Mouse (Mus musculus) CH12.LX (cell line): ENCODE results near the gene Tnrc6b. TPM values are rescaled to one million over a fixed set of nuclear protein-coding genes. Genes with fewer than 3 reads are reported as not detected.

Experiments
- DNase-seq: peaks from one replicate; pipeline ENCODE4 v3.0.0-alpha.2; 2013; ENCODE audit errors: extremely low read depth
- H3K27ac ChIP-seq: 2 replicates; pipeline ENCODE4 v1.5.1; 2012; ENCODE audit warnings: low read depth, mild to moderate bottlenecking, control low read depth, moderate library complexity; ENCODE audit not compliant: insufficient read depth
- H3K27me3 ChIP-seq: replicated peaks from 2 replicates; pipeline ENCODE3; 2012; ENCODE audit warnings: inconsistent platforms
- H3K36me3 ChIP-seq, 2 experiments: replicated peaks in 1 of 2; 2 replicates each; pipeline versions ENCODE3 to v1.6.1; 2012; ENCODE audit warnings: inconsistent platforms in 1 of 2, low read length in 1 of 2, mild to moderate bottlenecking in 1 of 2, mixed read lengths in 1 of 2, moderate library complexity in 1 of 2; ENCODE audit not compliant: control insufficient read depth in 1 of 2, insufficient read depth in 1 of 2
- H3K4me1 ChIP-seq, 2 experiments: 2 replicates each; pipeline ENCODE4 v1.6.1; 2012; ENCODE audit warnings: inconsistent platforms in 1 of 2, moderate library complexity in 1 of 2; ENCODE audit not compliant: insufficient read depth in 2 of 2, control insufficient read depth in 1 of 2
- H3K4me2 ChIP-seq: 2 replicates; pipeline ENCODE4 v1.6.1; 2012; ENCODE audit warnings: low read depth, mild to moderate bottlenecking, control low read depth; ENCODE audit not compliant: poor library complexity, insufficient read depth, severe bottlenecking
- H3K4me3 ChIP-seq, 3 experiments: fragments of 150-350 bp in 1 of 3; sonication (generic) in 1 of 3; replicated peaks in 1 of 3; 2 replicates each; pipeline versions ENCODE3 to v1.5.1; 2011 to 2012; ENCODE audit warnings: low read depth in 2 of 3, low read length in 2 of 3, mild to moderate bottlenecking in 2 of 3, moderate library complexity in 2 of 3, control low read depth in 1 of 3, improper control_type of control experiment in 1 of 3, inconsistent platforms in 1 of 3, mixed read lengths in 1 of 3; ENCODE audit not compliant: poor library complexity in 1 of 3
- H3K79me2 ChIP-seq: replicated peaks from 2 replicates; pipeline ENCODE4 v1.6.1; 2012; ENCODE audit warnings: mild to moderate bottlenecking, moderate library complexity; ENCODE audit not compliant: control insufficient read depth, poor library complexity, insufficient read depth, severe bottlenecking; ENCODE audit errors: extremely low read depth
- H3K9ac ChIP-seq: 2 replicates; pipeline ENCODE4 v1.6.1; 2012; ENCODE audit warnings: low read depth, mild to moderate bottlenecking, control low read depth, moderate library complexity; ENCODE audit not compliant: insufficient read depth
- H3K9me3 ChIP-seq: replicated peaks from 2 replicates; pipeline ENCODE3; 2012; ENCODE audit warnings: low read length, inconsistent platforms, mixed read lengths
- CHD1 ChIP-seq: IDR thresholded peaks from 2 replicates; pipeline ENCODE4 v1.6.1; 2012; ENCODE audit warnings: low read depth, low read length, improper control_type of control experiment, inconsistent platforms
- CTCF ChIP-seq, 2 experiments: IDR thresholded peaks in 1 of 2; conservative IDR thresholded peaks in 1 of 2; 2 replicates each; pipeline ENCODE4 v1.5.1; 2011 to 2012; ENCODE audit warnings: low read depth in 2 of 2, low read length in 2 of 2, improper control_type of control experiment in 1 of 2, inconsistent platforms in 1 of 2, mild to moderate bottlenecking in 1 of 2, moderate library complexity in 1 of 2
- EP300 ChIP-seq: IDR thresholded peaks from 2 replicates; pipeline ENCODE4 v1.6.1; 2011; ENCODE audit warnings: low read length, improper control_type of control experiment
- GABPA ChIP-seq: IDR thresholded peaks from 2 replicates; pipeline ENCODE4 v1.6.1; 2012; ENCODE audit warnings: low read depth, low read length, improper control_type of control experiment, inconsistent platforms; ENCODE audit not compliant: insufficient replicate concordance
- HCFC1 ChIP-seq: IDR thresholded peaks from 2 replicates; pipeline ENCODE4 v1.6.1; 2012; ENCODE audit warnings: low read depth, mild to moderate bottlenecking, inconsistent platforms, low read length, improper control_type of control experiment
- IRF4 ChIP-seq: IDR thresholded peaks from 2 replicates; pipeline ENCODE4 v1.6.1; 2014; ENCODE audit warnings: low read depth, mild to moderate bottlenecking, inconsistent platforms, low read length, improper control_type of control experiment
- JUN ChIP-seq: IDR thresholded peaks from 2 replicates; pipeline ENCODE4 v1.6.1; 2011; ENCODE audit warnings: low read depth, mild to moderate bottlenecking, low read length, improper control_type of control experiment, moderate library complexity; ENCODE audit not compliant: insufficient read depth
- MAX ChIP-seq: IDR thresholded peaks from 2 replicates; pipeline ENCODE4 v1.6.1; 2011; ENCODE audit warnings: low read length, improper control_type of control experiment
- MAZ ChIP-seq: IDR thresholded peaks from 2 replicates; pipeline ENCODE4 v1.6.1; 2012; ENCODE audit warnings: low read depth, mild to moderate bottlenecking, inconsistent platforms, low read length, improper control_type of control experiment, moderate library complexity
- MEF2A ChIP-seq: IDR thresholded peaks from 2 replicates; pipeline ENCODE4 v1.6.1; 2014; ENCODE audit warnings: low read depth, mild to moderate bottlenecking, inconsistent platforms, low read length, improper control_type of control experiment, borderline replicate concordance
- MXI1 ChIP-seq: IDR thresholded peaks from 2 replicates; pipeline ENCODE4 v1.6.1; 2011; ENCODE audit warnings: mild to moderate bottlenecking, low read depth, low read length, improper control_type of control experiment
- MYC ChIP-seq: IDR thresholded peaks from 2 replicates; pipeline ENCODE4 v1.6.1; 2011; ENCODE audit warnings: low read depth, mild to moderate bottlenecking, improper control_type of control experiment, low read length
- NELFE ChIP-seq: IDR thresholded peaks from 2 replicates; pipeline ENCODE4 v1.6.1; 2011; ENCODE audit warnings: low read depth, low read length, improper control_type of control experiment
- NRF1 ChIP-seq: IDR thresholded peaks from 2 replicates; pipeline ENCODE4 v1.6.1; 2014; ENCODE audit warnings: low read depth, mild to moderate bottlenecking, inconsistent platforms, low read length, improper control_type of control experiment, moderate library complexity
- POLR2A ChIP-seq: IDR thresholded peaks from 2 replicates; pipeline ENCODE4 v1.6.1; 2011; ENCODE audit warnings: low read depth, mild to moderate bottlenecking, improper control_type of control experiment, low read length
- POLR2AphosphoS2 ChIP-seq: IDR thresholded peaks from 2 replicates; pipeline ENCODE4 v1.6.1; 2011; ENCODE audit warnings: low read depth, low read length, improper control_type of control experiment
- RCOR1 ChIP-seq: conservative IDR thresholded peaks from 2 replicates; pipeline ENCODE4 v1.6.1; 2012; ENCODE audit warnings: low read depth, mild to moderate bottlenecking, inconsistent platforms, low read length, improper control_type of control experiment
- TBP ChIP-seq: conservative IDR thresholded peaks from 2 replicates; pipeline ENCODE4 v1.6.1; 2011; ENCODE audit warnings: low read depth, low read length, improper control_type of control experiment
- TCF12 ChIP-seq: IDR thresholded peaks from 2 replicates; pipeline ENCODE4 v1.6.1; 2014; ENCODE audit warnings: low read depth, mild to moderate bottlenecking, inconsistent platforms, low read length, improper control_type of control experiment
- UBTF ChIP-seq: IDR thresholded peaks from 2 replicates; pipeline ENCODE4 v1.6.1; 2012; ENCODE audit warnings: low read depth, mild to moderate bottlenecking, inconsistent platforms, low read length, improper control_type of control experiment, moderate library complexity
- USF2 ChIP-seq: conservative IDR thresholded peaks from 2 replicates; pipeline ENCODE4 v1.6.1; 2011; ENCODE audit warnings: low read depth, low read length, improper control_type of control experiment
- ZKSCAN1 ChIP-seq: IDR thresholded peaks from 2 replicates; pipeline ENCODE4 v1.6.1; 2012; ENCODE audit warnings: low read depth, inconsistent platforms, low read length, improper control_type of control experiment, borderline replicate concordance
- dilution Hi-C: fragments of 300-500 bp; cut with MboI; formaldehyde crosslinking; loops from 2 replicates; pipeline ENCODE4 v1.14.3; 2020; ENCODE audit warnings: low sequenced_read_pairs; ENCODE audit not compliant: extremely low pct_unique_long_range_greater_than_20kb, extremely low pct_ligation_motif_present
- in situ Hi-C: fragments of 300-500 bp; cut with MboI; formaldehyde crosslinking; loops from 3 replicates; pipeline ENCODE4 v1.14.3; 2019; ENCODE audit warnings: low sequenced_read_pairs, low pct_ligation_motif_present, low pct_unique_long_range_greater_than_20kb, mixed read lengths
- polyA plus RNA-seq: library from polyadenylated mRNA; unstranded; fragments of >175 nt; gene quantifications from 2 replicates; pipeline ENCODE4 v1.2.1, GENCODE M21; 2012; ENCODE audit warnings: low read depth; ENCODE audit not compliant: insufficient read length
- total RNA-seq, 2 experiments: library from RNA; depleted of rRNA; stranded (reverse); fragments of 300-350 nt in 1 of 2; fragments of >200 nt in 1 of 2; gene quantifications; 2 replicates each; pipeline ENCODE4 v1.2.3; 2012 to 2014

The Tnrc6b gene
- total and polyA plus RNA-seq, 3 experiments = 6.0 to 17.1 (median 16.1) TPM

- H3K9me3 ChIP-seq = no peaks in the 10 kb centered on the region
- DNase-seq = no peak
- peaks cover 15 to 59% of the 10 kb centered on the region in 2 experiments for H3K4me1 ChIP-seq
- H3K4me2 ChIP-seq = no peak overlapping the region
- H3K4me3 ChIP-seq = no peak overlapping the region
- no peaks in the 10 kb centered on the region for H3K27me3 ChIP-seq
- in situ Hi-C loops = no loop called here
- H3K9ac ChIP-seq = no peak overlapping the region
- H3K27ac ChIP-seq = no peak overlapping the region
- H3K36me3 ChIP-seq = peaks cover 9 to 52% of the 10 kb centered on the region in 2 experiments
- peaks cover 89% of the 10 kb centered on the region for H3K79me2 ChIP-seq
- TF ChIP-seq TCF12 (no peak), EP300 (no peak), MAX (no peak), USF2 (no peak), CTCF (conservative IDR thresholded peaks at IDR 0.05 in 1 of 2, IDR thresholded peaks at IDR 0.05 in 1 of 2; ENCODE audit: low read depth in 2 of 2, low read length in 2 of 2) (no peak), MYC (no peak), MEF2A (no peak), IRF4 (no peak)
- dilution Hi-C loops = no loop called here
Measured at GRCm38 (mm10) chr15:80832808-80833207, 121.7 kb downstream of the Tnrc6b start.

- DNase-seq = no peak
- Histone ChIP-seq H3K36me3 (peaks cover 4 to 49% of the 10 kb centered on the region in 2 experiments), H3K4me3 (no peak overlapping the region), H3K4me1 (peaks cover 19 to 68% of the 10 kb centered on the region in 2 experiments), H3K79me2 (peaks cover 91% of the 10 kb centered on the region), H3K9me3 (no peaks in the 10 kb centered on the region), H3K4me2 (no peak overlapping the region), H3K9ac (no peak overlapping the region), H3K27me3 (no peaks in the 10 kb centered on the region), H3K27ac (no peak overlapping the region)
- dilution Hi-C loops = no loop called here
- in situ Hi-C loops = no loop called here
- TF ChIP-seq MYC = no peak
- TF ChIP-seq RCOR1 = no peak
- no peak for TF ChIP-seq CHD1
- TF ChIP-seq MAZ = no peak
- TF ChIP-seq JUN = no peak
- no peak for TF ChIP-seq POLR2AphosphoS2
- no peak for TF ChIP-seq EP300
- no peak for TF ChIP-seq HCFC1
- TF ChIP-seq ZKSCAN1 = no peak
- no peak for TF ChIP-seq MEF2A
- TF ChIP-seq POLR2A = no peak
- TF ChIP-seq MXI1 = no peak
- no peak for TF ChIP-seq NRF1
- no peak for TF ChIP-seq GABPA
- no peak for TF ChIP-seq TBP
- no peak for TF ChIP-seq TCF12
- TF ChIP-seq UBTF = no peak
- TF ChIP-seq NELFE = no peak
- no peak for TF ChIP-seq MAX
Measured at GRCm38 (mm10) chr15:80836246-80836645, 125.1 kb downstream of the Tnrc6b start.
